Mouse (Mus musculus): Measurements from ENCODE around the gene Esp3. TPM values are rescaled to one million over a fixed set of nuclear protein-coding genes. Genes with fewer than 3 reads are reported as not detected.
"Not testable (repeated sequence)": the region's sequence is repeated elsewhere in the genome, so short reads cannot be mapped to it uniquely, and the experiment has no call there.

Esp3 gene
- polyA plus RNA-seq (2014; fragmentation: Nextera tagmentation; extraction: Ambion mirVana) = not detected in 2 replicates

GRCm38 (mm10) chr17:40631775-40632174 is at the start of gene Esp3:
TSS of gene Esp3 (plus strand) at chr17:40632075.
- not testable (repeated sequence) for H3K4me2 ChIP-seq (replicated peaks); ATAC-seq (ENCODE audit: low FRiP score); H3K4me1 ChIP-seq (replicated peaks; ENCODE audit: control insufficient read depth, insufficient read depth, low read length); H3K9ac ChIP-seq; H3K36me3 ChIP-seq (replicated peaks; ENCODE audit: control insufficient read depth, insufficient read depth); H3K4me3 ChIP-seq (replicated peaks; ENCODE audit: low read length); H3K9me3 ChIP-seq (ENCODE audit: control insufficient read depth, low read length); H3K27me3 ChIP-seq (ENCODE audit: control insufficient read depth, insufficient read depth, low read length); H3K27ac ChIP-seq; DNase-seq (ENCODE audit: low spot score)
- 97% methylated on average over 1 of the region's 1 CpGs for WGBS

- H3K27ac ChIP-seq; H3K4me3 ChIP-seq (replicated peaks; ENCODE audit: low read length); ATAC-seq (ENCODE audit: low FRiP score); DNase-seq (ENCODE audit: low spot score); H3K9me3 ChIP-seq (ENCODE audit: control insufficient read depth, low read length); H3K27me3 ChIP-seq (ENCODE audit: control insufficient read depth, insufficient read depth, low read length); H3K4me1 ChIP-seq (replicated peaks; ENCODE audit: control insufficient read depth, insufficient read depth, low read length); H3K36me3 ChIP-seq (replicated peaks; ENCODE audit: control insufficient read depth, insufficient read depth); H3K9ac ChIP-seq; H3K4me2 ChIP-seq (replicated peaks): not testable (repeated sequence)
- WGBS = 39% methylated on average over 6 of the region's 6 CpGs
These were observed 48.0 kb upstream of the Esp3 start for GRCm38 (mm10) chr17:40583906-40584305.

- Histone ChIP-seq H3K36me3 (replicated peaks; ENCODE audit: control insufficient read depth, insufficient read depth) (no peaks in the 10 kb centered on the region), H3K4me3 (replicated peaks; ENCODE audit: low read length) (no peak overlapping the region), H3K9me3 (ENCODE audit: control insufficient read depth, low read length) (no peaks in the 10 kb centered on the region), H3K27me3 (ENCODE audit: control insufficient read depth, insufficient read depth, low read length) (no peaks in the 10 kb centered on the region), H3K4me2 (replicated peaks) (no peak overlapping the region), H3K4me1 (replicated peaks; ENCODE audit: control insufficient read depth, insufficient read depth, low read length) (no peaks in the 10 kb centered on the region), H3K9ac (no peak overlapping the region), H3K27ac (no peak overlapping the region)
- ATAC-seq (ENCODE audit: low FRiP score) = no peak
- DNase-seq (ENCODE audit: low spot score) = no peak
These were observed 40.6 kb upstream of the Esp3 start for GRCm38 (mm10) chr17:40591297-40591696.

GRCm38 (mm10) chr17:40598294-40598693 is 33.6 kb upstream of the Esp3 start, which contains the start of gene Esp4:
TSS of gene Esp4 (plus strand) at chr17:40598594.
- H3K4me3 ChIP-seq (replicated peaks; ENCODE audit: low read length) = no peak within 1 kb of the TSS
- H3K4me1 ChIP-seq (replicated peaks; ENCODE audit: control insufficient read depth, insufficient read depth, low read length) = no peaks in the 10 kb centered on the region
- no peak within 1 kb of the TSS for H3K4me2 ChIP-seq (replicated peaks)
- ATAC-seq (ENCODE audit: low FRiP score) = no peak
- no peak within 1 kb of the TSS for H3K9ac ChIP-seq
- no peaks in the 10 kb centered on the region for H3K36me3 ChIP-seq (replicated peaks; ENCODE audit: control insufficient read depth, insufficient read depth)
- no peaks in the 10 kb centered on the region for H3K9me3 ChIP-seq (ENCODE audit: control insufficient read depth, low read length)
- H3K27ac ChIP-seq = no peak within 1 kb of the TSS
- H3K27me3 ChIP-seq (ENCODE audit: control insufficient read depth, insufficient read depth, low read length) = no peaks in the 10 kb centered on the region
- no peak for DNase-seq (ENCODE audit: low spot score)

- H3K27ac ChIP-seq; H3K9ac ChIP-seq; H3K4me1 ChIP-seq (replicated peaks; ENCODE audit: control insufficient read depth, insufficient read depth, low read length); H3K27me3 ChIP-seq (ENCODE audit: control insufficient read depth, insufficient read depth, low read length); H3K9me3 ChIP-seq (ENCODE audit: control insufficient read depth, low read length); H3K4me3 ChIP-seq (replicated peaks; ENCODE audit: low read length); ATAC-seq (ENCODE audit: low FRiP score); H3K4me2 ChIP-seq (replicated peaks); DNase-seq (ENCODE audit: low spot score); H3K36me3 ChIP-seq (replicated peaks; ENCODE audit: control insufficient read depth, insufficient read depth): not testable (repeated sequence)
- 81% methylated on average over 9 of the region's 9 CpGs for WGBS
These were observed 30.3 kb downstream of the Esp3 start for GRCm38 (mm10) chr17:40662118-40662679.

- H3K4me3 ChIP-seq (replicated peaks; ENCODE audit: low read length); H3K4me1 ChIP-seq (replicated peaks; ENCODE audit: control insufficient read depth, insufficient read depth, low read length); H3K4me2 ChIP-seq (replicated peaks); ATAC-seq (ENCODE audit: low FRiP score); H3K27ac ChIP-seq; H3K27me3 ChIP-seq (ENCODE audit: control insufficient read depth, insufficient read depth, low read length); H3K9me3 ChIP-seq (ENCODE audit: control insufficient read depth, low read length); H3K9ac ChIP-seq; DNase-seq (ENCODE audit: low spot score); H3K36me3 ChIP-seq (replicated peaks; ENCODE audit: control insufficient read depth, insufficient read depth): not testable (repeated sequence)
- WGBS = 75% methylated on average over 12 of the region's 12 CpGs
These were observed 31.4 kb downstream of the Esp3 start for GRCm38 (mm10) chr17:40663161-40663811.

Other genes starting within 250 kb of the Esp3 start
- gene Esp8, start 112.1 kb upstream of the Esp3 start, polyA plus RNA-seq (2014; fragmentation: Nextera tagmentation; extraction: Ambion mirVana) = not detected in 2 replicates
- not detected in 2 replicates for gene Esp6, start 70.6 kb upstream of the Esp3 start, polyA plus RNA-seq (2014; fragmentation: Nextera tagmentation; extraction: Ambion mirVana)
- gene Esp4, start 33.5 kb upstream of the Esp3 start, polyA plus RNA-seq (2014; fragmentation: Nextera tagmentation; extraction: Ambion mirVana) = not detected in 2 replicates
- not detected in 2 replicates for gene Esp1, start 95.0 kb downstream of the Esp3 start, polyA plus RNA-seq (2014; fragmentation: Nextera tagmentation; extraction: Ambion mirVana)
- not detected in 2 replicates for gene Crisp2, start 174.9 kb downstream of the Esp3 start, polyA plus RNA-seq (2014; fragmentation: Nextera tagmentation; extraction: Ambion mirVana)
- gene Rhag, start 179.1 kb downstream of the Esp3 start, polyA plus RNA-seq (2014; fragmentation: Nextera tagmentation; extraction: Ambion mirVana) = 0.13 and 0.41 TPM in 2 replicates
- gene 9130008F23Rik, start 248.5 kb downstream of the Esp3 start, polyA plus RNA-seq (2014; fragmentation: Nextera tagmentation; extraction: Ambion mirVana) = 0.33 and 0.74 TPM in 2 replicates

Measured in hindbrain, embryonic 14.5 days (tissue).